Mouse (Mus musculus) spleen, postnatal 36 days (tissue): ENCODE results near the gene Prmt7.
A peak's percentile ranks its signal among the peaks of the same experiment; 100 is the strongest.

Source experiments
- DNase-seq, 2 experiments: peaks; one replicate each; pipeline ENCODE4 v3.0.0; 2022; ENCODE audit warnings: low spot score in 2 of 2, mixed read lengths in 1 of 2

Gene Prmt7

GRCm38 (mm10) chr8:106288732-106289131 lies 78.0 kb downstream of the Prmt7 start:
- DNase-seq, result no peak

- no peak for DNase-seq
Observed at GRCm38 (mm10) chr8:106289464-106289863, 78.7 kb downstream of the Prmt7 start.

GRCm38 (mm10) chr8:106292484-106293396 lies 82.0 kb downstream of the Prmt7 start:
- peak; percentile 43 to 61 for DNase-seq

GRCm38 (mm10) chr8:106298261-106298660 lies 87.5 kb downstream of the Prmt7 start:
- DNase-seq, result no peak

- DNase-seq, result no peak
Observed at GRCm38 (mm10) chr8:106298846-106299245, 88.1 kb downstream of the Prmt7 start.

- DNase-seq, result no peak
Observed at GRCm38 (mm10) chr8:106299686-106300085, 89.0 kb downstream of the Prmt7 start.

GRCm38 (mm10) chr8:106300739-106301715 lies 90.3 kb downstream of the Prmt7 start:
- DNase-seq, result no peak
